Mouse (Mus musculus) CH12.LX (cell line): ENCODE measurements around the gene Col23a1.

Experiments
- CHD1 ChIP-seq: IDR thresholded peaks from 2 replicates; pipeline ENCODE4 v1.6.1; 2012; ENCODE audit warnings: low read depth, low read length, improper control_type of control experiment, inconsistent platforms
- CHD2 ChIP-seq: IDR thresholded peaks from 2 replicates; pipeline ENCODE4 v1.6.1; 2011; ENCODE audit warnings: low read length, improper control_type of control experiment
- CTCF ChIP-seq, 2 experiments: IDR thresholded peaks in 1 of 2; conservative IDR thresholded peaks in 1 of 2; 2 replicates each; pipeline ENCODE4 v1.5.1; 2011 to 2012; ENCODE audit warnings: low read depth in 2 of 2, low read length in 2 of 2, improper control_type of control experiment in 1 of 2, inconsistent platforms in 1 of 2, mild to moderate bottlenecking in 1 of 2, moderate library complexity in 1 of 2
- HCFC1 ChIP-seq: IDR thresholded peaks from 2 replicates; pipeline ENCODE4 v1.6.1; 2012; ENCODE audit warnings: low read depth, mild to moderate bottlenecking, inconsistent platforms, low read length, improper control_type of control experiment
- JUND ChIP-seq: conservative IDR thresholded peaks from 2 replicates; pipeline ENCODE4 v1.6.1; 2011; ENCODE audit warnings: low read depth, low read length, improper control_type of control experiment
- KAT2A ChIP-seq: IDR thresholded peaks from 2 replicates; pipeline ENCODE4 v1.6.1; 2012; ENCODE audit warnings: low read length, improper control_type of control experiment, inconsistent platforms; ENCODE audit not compliant: insufficient replicate concordance
- MAX ChIP-seq: IDR thresholded peaks from 2 replicates; pipeline ENCODE4 v1.6.1; 2011; ENCODE audit warnings: low read length, improper control_type of control experiment
- MAZ ChIP-seq: IDR thresholded peaks from 2 replicates; pipeline ENCODE4 v1.6.1; 2012; ENCODE audit warnings: low read depth, mild to moderate bottlenecking, inconsistent platforms, low read length, improper control_type of control experiment, moderate library complexity
- NELFE ChIP-seq: IDR thresholded peaks from 2 replicates; pipeline ENCODE4 v1.6.1; 2011; ENCODE audit warnings: low read depth, low read length, improper control_type of control experiment
- NRF1 ChIP-seq: IDR thresholded peaks from 2 replicates; pipeline ENCODE4 v1.6.1; 2014; ENCODE audit warnings: low read depth, mild to moderate bottlenecking, inconsistent platforms, low read length, improper control_type of control experiment, moderate library complexity
- POLR2A ChIP-seq: IDR thresholded peaks from 2 replicates; pipeline ENCODE4 v1.6.1; 2011; ENCODE audit warnings: low read depth, mild to moderate bottlenecking, improper control_type of control experiment, low read length
- POLR2AphosphoS2 ChIP-seq: IDR thresholded peaks from 2 replicates; pipeline ENCODE4 v1.6.1; 2011; ENCODE audit warnings: low read depth, low read length, improper control_type of control experiment
- TCF12 ChIP-seq: IDR thresholded peaks from 2 replicates; pipeline ENCODE4 v1.6.1; 2014; ENCODE audit warnings: low read depth, mild to moderate bottlenecking, inconsistent platforms, low read length, improper control_type of control experiment

- TF ChIP-seq TCF12 (no peak), NELFE (no peak), POLR2A (no peak), MAZ (no peak), POLR2AphosphoS2 (no peak), CTCF (conservative IDR thresholded peaks at IDR 0.05 in 1 of 2, IDR thresholded peaks at IDR 0.05 in 1 of 2; ENCODE audit: low read depth in 2 of 2, low read length in 2 of 2) (no peak), KAT2A (no peak), CHD1 (no peak), JUND (no peak), NRF1 (no peak), HCFC1 (no peak), MAX (no peak), CHD2 (no peak)
Measured at GRCm38 (mm10) chr11:51453742-51454141, 164.0 kb downstream of the Col23a1 start.
